Mouse (Mus musculus) lung, adult 2 months (tissue): ENCODE results near the gene Camta1.

ENCODE experiments used
- CTCF ChIP-seq: fragments of 200-500 bp; IDR thresholded peaks from 2 replicates; pipeline ENCODE4 v1.5.1; 2011; ENCODE audit warnings: mild to moderate bottlenecking, low read length, control low read depth; ENCODE audit not compliant: insufficient read depth
- POLR2A ChIP-seq: fragments of 200-500 bp; IDR thresholded peaks from 2 replicates; pipeline ENCODE4 v1.6.1; 2011; ENCODE audit warnings: low read depth, mild to moderate bottlenecking, control low read depth, low read length, borderline replicate concordance; ENCODE audit errors: extremely low read depth

GRCm38 (mm10) chr4:151568887-151569286, 292.8 kb downstream of the Camta1 start:
- TF ChIP-seq CTCF: no peak
- TF ChIP-seq POLR2A: no peak
